Mouse (Mus musculus) CH12.LX (cell line): Measurements from ENCODE around the gene Hspa1l. TPM values are rescaled to one million over a fixed set of nuclear protein-coding genes. Genes with fewer than 3 reads are reported as not detected.

Source experiments
- DNase-seq: peaks from one replicate; pipeline ENCODE4 v3.0.0-alpha.2; 2013; ENCODE audit errors: extremely low read depth
- H3K27ac ChIP-seq: 2 replicates; pipeline ENCODE4 v1.5.1; 2012; ENCODE audit warnings: low read depth, mild to moderate bottlenecking, control low read depth, moderate library complexity; ENCODE audit not compliant: insufficient read depth
- H3K27me3 ChIP-seq: replicated peaks from 2 replicates; pipeline ENCODE3; 2012; ENCODE audit warnings: inconsistent platforms
- H3K36me3 ChIP-seq, 2 experiments: replicated peaks in 1 of 2; 2 replicates each; pipeline versions ENCODE3 to v1.6.1; 2012; ENCODE audit warnings: inconsistent platforms in 1 of 2, low read length in 1 of 2, mild to moderate bottlenecking in 1 of 2, mixed read lengths in 1 of 2, moderate library complexity in 1 of 2; ENCODE audit not compliant: control insufficient read depth in 1 of 2, insufficient read depth in 1 of 2
- H3K4me1 ChIP-seq, 2 experiments: 2 replicates each; pipeline ENCODE4 v1.6.1; 2012; ENCODE audit warnings: inconsistent platforms in 1 of 2, moderate library complexity in 1 of 2; ENCODE audit not compliant: insufficient read depth in 2 of 2, control insufficient read depth in 1 of 2
- H3K4me2 ChIP-seq: 2 replicates; pipeline ENCODE4 v1.6.1; 2012; ENCODE audit warnings: low read depth, mild to moderate bottlenecking, control low read depth; ENCODE audit not compliant: poor library complexity, insufficient read depth, severe bottlenecking
- H3K4me3 ChIP-seq, 3 experiments: fragments of 150-350 bp in 1 of 3; sonication (generic) in 1 of 3; replicated peaks in 1 of 3; 2 replicates each; pipeline versions ENCODE3 to v1.5.1; 2011 to 2012; ENCODE audit warnings: low read depth in 2 of 3, low read length in 2 of 3, mild to moderate bottlenecking in 2 of 3, moderate library complexity in 2 of 3, control low read depth in 1 of 3, improper control_type of control experiment in 1 of 3, inconsistent platforms in 1 of 3, mixed read lengths in 1 of 3; ENCODE audit not compliant: poor library complexity in 1 of 3
- H3K79me2 ChIP-seq: replicated peaks from 2 replicates; pipeline ENCODE4 v1.6.1; 2012; ENCODE audit warnings: mild to moderate bottlenecking, moderate library complexity; ENCODE audit not compliant: control insufficient read depth, poor library complexity, insufficient read depth, severe bottlenecking; ENCODE audit errors: extremely low read depth
- H3K9ac ChIP-seq: 2 replicates; pipeline ENCODE4 v1.6.1; 2012; ENCODE audit warnings: low read depth, mild to moderate bottlenecking, control low read depth, moderate library complexity; ENCODE audit not compliant: insufficient read depth
- H3K9me3 ChIP-seq: replicated peaks from 2 replicates; pipeline ENCODE3; 2012; ENCODE audit warnings: low read length, inconsistent platforms, mixed read lengths
- BHLHE40 ChIP-seq: IDR thresholded peaks from 2 replicates; pipeline ENCODE4 v1.6.1; 2011; ENCODE audit warnings: mild to moderate bottlenecking, low read depth, low read length, improper control_type of control experiment
- CHD1 ChIP-seq: IDR thresholded peaks from 2 replicates; pipeline ENCODE4 v1.6.1; 2012; ENCODE audit warnings: low read depth, low read length, improper control_type of control experiment, inconsistent platforms
- CHD2 ChIP-seq: IDR thresholded peaks from 2 replicates; pipeline ENCODE4 v1.6.1; 2011; ENCODE audit warnings: low read length, improper control_type of control experiment
- CTCF ChIP-seq, 2 experiments: IDR thresholded peaks in 1 of 2; conservative IDR thresholded peaks in 1 of 2; 2 replicates each; pipeline ENCODE4 v1.5.1; 2011 to 2012; ENCODE audit warnings: low read depth in 2 of 2, low read length in 2 of 2, improper control_type of control experiment in 1 of 2, inconsistent platforms in 1 of 2, mild to moderate bottlenecking in 1 of 2, moderate library complexity in 1 of 2
- EP300 ChIP-seq: IDR thresholded peaks from 2 replicates; pipeline ENCODE4 v1.6.1; 2011; ENCODE audit warnings: low read length, improper control_type of control experiment
- GABPA ChIP-seq: IDR thresholded peaks from 2 replicates; pipeline ENCODE4 v1.6.1; 2012; ENCODE audit warnings: low read depth, low read length, improper control_type of control experiment, inconsistent platforms; ENCODE audit not compliant: insufficient replicate concordance
- IRF4 ChIP-seq: IDR thresholded peaks from 2 replicates; pipeline ENCODE4 v1.6.1; 2014; ENCODE audit warnings: low read depth, mild to moderate bottlenecking, inconsistent platforms, low read length, improper control_type of control experiment
- MXI1 ChIP-seq: IDR thresholded peaks from 2 replicates; pipeline ENCODE4 v1.6.1; 2011; ENCODE audit warnings: mild to moderate bottlenecking, low read depth, low read length, improper control_type of control experiment
- MYC ChIP-seq: IDR thresholded peaks from 2 replicates; pipeline ENCODE4 v1.6.1; 2011; ENCODE audit warnings: low read depth, mild to moderate bottlenecking, improper control_type of control experiment, low read length
- POLR2AphosphoS2 ChIP-seq: IDR thresholded peaks from 2 replicates; pipeline ENCODE4 v1.6.1; 2011; ENCODE audit warnings: low read depth, low read length, improper control_type of control experiment
- RCOR1 ChIP-seq: conservative IDR thresholded peaks from 2 replicates; pipeline ENCODE4 v1.6.1; 2012; ENCODE audit warnings: low read depth, mild to moderate bottlenecking, inconsistent platforms, low read length, improper control_type of control experiment
- SIN3A ChIP-seq: IDR thresholded peaks from 2 replicates; pipeline ENCODE4 v1.6.1; 2012; ENCODE audit warnings: low read length, improper control_type of control experiment, inconsistent platforms
- USF1 ChIP-seq: IDR thresholded peaks from 2 replicates; pipeline ENCODE4 v1.6.1; 2014; ENCODE audit warnings: low read depth, mild to moderate bottlenecking, inconsistent platforms, low read length, improper control_type of control experiment
- ZKSCAN1 ChIP-seq: IDR thresholded peaks from 2 replicates; pipeline ENCODE4 v1.6.1; 2012; ENCODE audit warnings: low read depth, inconsistent platforms, low read length, improper control_type of control experiment, borderline replicate concordance
- ZMIZ1 ChIP-seq: IDR thresholded peaks from 2 replicates; pipeline ENCODE4 v1.6.1; 2012; ENCODE audit warnings: low read depth, mild to moderate bottlenecking, inconsistent platforms, low read length, improper control_type of control experiment
- ZNF384 ChIP-seq: IDR thresholded peaks from 2 replicates; pipeline ENCODE4 v1.6.1; 2012; ENCODE audit warnings: low read depth, low read length, improper control_type of control experiment, inconsistent platforms
- dilution Hi-C: fragments of 300-500 bp; cut with MboI; formaldehyde crosslinking; loops from 2 replicates; pipeline ENCODE4 v1.14.3; 2020; ENCODE audit warnings: low sequenced_read_pairs; ENCODE audit not compliant: extremely low pct_unique_long_range_greater_than_20kb, extremely low pct_ligation_motif_present
- in situ Hi-C: fragments of 300-500 bp; cut with MboI; formaldehyde crosslinking; loops from 3 replicates; pipeline ENCODE4 v1.14.3; 2019; ENCODE audit warnings: low sequenced_read_pairs, low pct_ligation_motif_present, low pct_unique_long_range_greater_than_20kb, mixed read lengths
- polyA plus RNA-seq: library from polyadenylated mRNA; unstranded; fragments of >175 nt; gene quantifications from 2 replicates; pipeline ENCODE4 v1.2.1, GENCODE M21; 2012; ENCODE audit warnings: low read depth; ENCODE audit not compliant: insufficient read length
- total RNA-seq, 2 experiments: library from RNA; depleted of rRNA; stranded (reverse); fragments of 300-350 nt in 1 of 2; fragments of >200 nt in 1 of 2; gene quantifications; 2 replicates each; pipeline ENCODE4 v1.2.3; 2012 to 2014

Hspa1l gene
- total and polyA plus RNA-seq, 3 experiments: 0.30 to 1.4 TPM; not detected in 1

- Histone ChIP-seq H3K9me3 (no peaks in the 10 kb centered on the region), H3K27ac (peak overlapping the region; percentile 51; the same call in 1 of the 2 replicates), H3K9ac (peak overlapping the region; percentile 92), H3K4me1 (peaks cover 10 to 19% of the 10 kb centered on the region in 2 experiments; a peak in 3 of 4 replicates), H3K4me2 (peak overlapping the region; percentile 87), H3K4me3 (peak overlapping the region; percentile 87 to 98 (median 96)), H3K27me3 (no peaks in the 10 kb centered on the region), H3K79me2 (peaks cover 19% of the 10 kb centered on the region)
- dilution Hi-C loops: no loop called here
- DNase-seq: peak; percentile 37
- no peak for TF ChIP-seq IRF4
- peak; percentile 81 for TF ChIP-seq MYC
- no peak for TF ChIP-seq ZKSCAN1
- TF ChIP-seq SIN3A: peak; percentile 49; the same call in 1 of the 2 replicates
- TF ChIP-seq CHD2: 0 out of 2 replicates have a peak, but pooled peaks have one; percentile 21
- no peak for TF ChIP-seq RCOR1
- TF ChIP-seq BHLHE40: no peak
- peak; percentile 78 for TF ChIP-seq ZNF384
- TF ChIP-seq EP300: no peak
- TF ChIP-seq CTCF (conservative IDR thresholded peaks at IDR 0.05 in 1 of 2, IDR thresholded peaks at IDR 0.05 in 1 of 2; ENCODE audit: low read depth in 2 of 2, low read length in 2 of 2): peak; percentile 26 to 43; a peak in 2 of 4 replicates
- TF ChIP-seq ZMIZ1: peak; percentile 25; the same call in 1 of the 2 replicates
- TF ChIP-seq, all 38 proteins: peak for 6
- H3K36me3 ChIP-seq: peaks cover 15 to 29% of the 10 kb centered on the region in 2 experiments
- in situ Hi-C loops: no loop called here
Observed at GRCm38 (mm10) chr17:34950514-34951455, 21.7 kb upstream of the Hspa1l start.

GRCm38 (mm10) chr17:34951636-34952377 lies 20.7 kb upstream of the Hspa1l start:
- no peak for DNase-seq
- no peak for TF ChIP-seq CHD2
- no peak for TF ChIP-seq MXI1
- TF ChIP-seq USF1: peak; percentile 26
- 0 out of 2 replicates have a peak, but pooled peaks have one; percentile 9 for TF ChIP-seq RCOR1
- peak; percentile 71 for TF ChIP-seq POLR2AphosphoS2
- TF ChIP-seq CHD1: peak; percentile 28; the same call in 1 of the 2 replicates
- TF ChIP-seq SIN3A: peak; percentile 56
- TF ChIP-seq GABPA: no peak
- dilution Hi-C loops: no loop called here
- no peaks in the 10 kb centered on the region for H3K9me3 ChIP-seq
- peaks cover 10 to 19% of the 10 kb centered on the region in 2 experiments; a peak in 3 of 4 replicates for H3K4me1 ChIP-seq
- H3K79me2 ChIP-seq: peaks cover 19% of the 10 kb centered on the region
- no peaks in the 10 kb centered on the region for H3K27me3 ChIP-seq
- peak overlapping the region; percentile 60; the same call in 1 of the 2 replicates for H3K27ac ChIP-seq
- H3K4me2 ChIP-seq: peak overlapping the region; percentile 87
- peak overlapping the region; percentile 87 to 98 (median 96) for H3K4me3 ChIP-seq
- peaks cover 15 to 29% of the 10 kb centered on the region in 2 experiments for H3K36me3 ChIP-seq
- in situ Hi-C loops: no loop called here
- H3K9ac ChIP-seq: peak overlapping the region; percentile 92
